Mouse (Mus musculus): ENCODE results near the gene Emc7.

GRCm38 (mm10) chr2:112503978-112504377 is 49.2 kb downstream of the Emc7 start:
- TF ChIP-seq CTCF (IDR thresholded peaks at IDR 0.05; ENCODE audit: extremely low read depth, insufficient read length, insufficient replicate concordance, low read depth, low read length) (no peak), POLR2A (IDR thresholded peaks at IDR 0.05; ENCODE audit: low read depth, low read length) (no peak)
